Mouse (Mus musculus) neutrophil, adult 65 days (primary cell): ENCODE measurements around the gene Fbxo21. TPM values are rescaled to one million over a fixed set of nuclear protein-coding genes. Genes with fewer than 3 reads are reported as not detected.

Source experiments
- total RNA-seq: library from RNA; stranded (reverse); gene quantifications from 2 replicates; pipeline ENCODE4 v1.2.4, GENCODE M21; 2023

Fbxo21 gene
- total RNA-seq, result 3.5 and 5.9 TPM in 2 replicates

DNA sequence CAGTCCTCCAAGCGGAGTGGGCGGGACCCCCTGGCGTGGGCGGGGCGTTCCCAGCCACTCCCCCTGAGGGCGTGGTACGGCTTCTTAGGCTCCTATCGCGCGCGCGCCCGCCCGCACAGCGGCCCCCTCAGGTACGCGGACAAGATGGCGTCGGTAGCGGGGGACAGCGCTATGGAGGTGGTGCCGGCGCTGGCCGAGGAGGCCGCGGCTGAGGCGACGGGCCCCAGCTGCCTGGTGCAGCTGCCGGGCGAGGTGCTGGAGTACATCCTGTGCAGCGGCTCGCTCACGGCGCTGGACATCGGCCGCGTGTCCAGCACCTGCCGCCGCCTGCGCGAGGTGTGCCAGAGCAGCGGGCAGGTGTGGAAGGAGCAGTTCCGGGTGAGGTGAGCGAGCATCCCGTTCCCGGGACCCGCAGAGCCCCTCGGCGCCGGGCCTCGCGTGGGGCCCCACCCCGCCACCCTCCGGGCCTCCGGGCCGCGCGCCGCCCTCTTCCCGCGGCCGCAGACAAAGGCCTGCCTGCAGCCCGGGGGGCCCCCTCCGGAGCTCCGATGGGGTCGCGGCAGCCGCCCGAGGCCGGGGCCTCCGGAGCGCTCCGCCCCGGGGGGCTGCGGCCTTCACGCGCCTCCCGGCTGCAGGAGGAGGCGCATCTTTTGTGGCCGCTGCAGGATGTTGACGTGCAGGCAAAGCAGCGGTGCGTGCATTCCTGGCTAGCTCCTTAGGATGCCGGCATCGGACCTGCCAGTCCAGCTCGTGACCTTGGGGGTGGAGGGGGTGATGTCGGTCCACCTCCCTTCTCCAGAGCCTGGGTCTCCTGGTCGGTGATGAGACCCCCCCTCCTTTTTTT is at the start of gene Fbxo21:
Fbxo21 (plus strand) TSS at position 74 of the 844 bp plus-strand sequence.

GRCm38 (mm10) chr5:118027698-118028190 is 51.2 kb downstream of the Fbxo21 start, which contains the start of gene Tesc:
Tesc (plus strand) TSS chr5:118027743.

Other genes with a start within 250 kb of the Fbxo21 start
- gene Nos1, start 195.7 kb upstream of the Fbxo21 start, total RNA-seq, result not detected in 2 replicates
- gene Tesc, start 51.0 kb downstream of the Fbxo21 start, total RNA-seq, result 11.7 and 20.1 TPM in 2 replicates
- 13.0 and 20.9 TPM in 2 replicates for gene Fbxw8, start 178.7 kb downstream of the Fbxo21 start, total RNA-seq
- not detected in 2 replicates for gene Hrk, start 187.9 kb downstream of the Fbxo21 start, total RNA-seq